Mouse (Mus musculus): ENCODE results near the gene Slc52a3.
A peak's percentile ranks its signal among the peaks of the same experiment; 100 is the strongest.

Slc52a3 gene

GRCm38 (mm10) chr2:151999669-152000290 lies 3.5 kb downstream of the Slc52a3 start:
- no peak for DNase-seq

GRCm38 (mm10) chr2:152000291-152000679 lies 4.0 kb downstream of the Slc52a3 start:
- no peak for DNase-seq

GRCm38 (mm10) chr2:152000735-152001134 lies 4.4 kb downstream of the Slc52a3 start:
- DNase-seq, result no peak

- DNase-seq, result no peak
These were observed 6.2 kb downstream of the Slc52a3 start for GRCm38 (mm10) chr2:152002529-152002928.

- DNase-seq, result no peak
These were observed 11.5 kb downstream of the Slc52a3 start for GRCm38 (mm10) chr2:152007783-152008182.

- no peak for DNase-seq
These were observed 12.9 kb downstream of the Slc52a3 start for GRCm38 (mm10) chr2:152009061-152009779.

- DNase-seq, result no peak
These were observed 13.9 kb downstream of the Slc52a3 start for GRCm38 (mm10) chr2:152010251-152010650.

- no peak for DNase-seq
These were observed 14.3 kb downstream of the Slc52a3 start for GRCm38 (mm10) chr2:152010661-152011060.

- no peak for DNase-seq
These were observed 15.4 kb downstream of the Slc52a3 start for GRCm38 (mm10) chr2:152011724-152012123.

GRCm38 (mm10) chr2:152012222-152012621 lies 15.9 kb downstream of the Slc52a3 start:
- no peak for DNase-seq

- no peak for DNase-seq
These were observed 16.4 kb downstream of the Slc52a3 start for GRCm38 (mm10) chr2:152012701-152013100.

- no peak for DNase-seq
These were observed 19.7 kb downstream of the Slc52a3 start for GRCm38 (mm10) chr2:152015997-152016396.

GRCm38 (mm10) chr2:152016666-152017065 lies 20.4 kb downstream of the Slc52a3 start:
- no peak for DNase-seq

GRCm38 (mm10) chr2:152020255-152020654 lies 23.9 kb downstream of the Slc52a3 start:
- DNase-seq, result no peak

- DNase-seq, result no peak
These were observed 25.7 kb downstream of the Slc52a3 start for GRCm38 (mm10) chr2:152022022-152022421.

GRCm38 (mm10) chr2:152024883-152025422 lies 28.6 kb downstream of the Slc52a3 start:
- DNase-seq, result no peak

- DNase-seq, result peak; percentile 84
These were observed 33.2 kb downstream of the Slc52a3 start for GRCm38 (mm10) chr2:152029252-152030082.

GRCm38 (mm10) chr2:152030986-152031385 lies 34.7 kb downstream of the Slc52a3 start:
- DNase-seq, result peak; percentile 12

- DNase-seq, result no peak
These were observed 43.8 kb downstream of the Slc52a3 start for GRCm38 (mm10) chr2:152040101-152040500.

GRCm38 (mm10) chr2:152047116-152048002 lies 51.0 kb downstream of the Slc52a3 start:
- no peak for DNase-seq

- peak; percentile 21 for DNase-seq
These were observed 52.0 kb downstream of the Slc52a3 start for GRCm38 (mm10) chr2:152048003-152048980.

All from cerebellum, adult 9-11 months (tissue).